Mouse (Mus musculus) lung, postnatal 0 days (tissue): ENCODE measurements around the gene Vrk3.

ENCODE experiments used
- CTCF ChIP-seq: IDR thresholded peaks from 2 replicates; pipeline ENCODE4 v1.5.1; 2016; ENCODE audit warnings: antibody characterized with exemption, mild to moderate bottlenecking
- EP300 ChIP-seq: IDR thresholded peaks from 2 replicates; pipeline ENCODE4 v1.6.1; 2016; ENCODE audit warnings: antibody characterized with exemption, mild to moderate bottlenecking, control low read depth

- no peak for TF ChIP-seq CTCF
- TF ChIP-seq EP300, result no peak
Observed at GRCm38 (mm10) chr7:44722058-44722457, 26.2 kb upstream of the Vrk3 start.
